Mouse (Mus musculus) testis, adult 2 months (tissue): ENCODE data around the gene Ezr.

Experiments used
- CTCF ChIP-seq: fragments of 200-500 bp; IDR thresholded peaks from 2 replicates; pipeline ENCODE4 v1.5.1; 2012; ENCODE audit warnings: low read depth, mild to moderate bottlenecking, inconsistent platforms, low read length, moderate library complexity; ENCODE audit not compliant: control insufficient read depth, insufficient read depth, insufficient replicate concordance
- POLR2A ChIP-seq: fragments of 200-500 bp; IDR thresholded peaks from 2 replicates; pipeline ENCODE4 v1.6.1; 2012; ENCODE audit warnings: low read depth, mild to moderate bottlenecking, inconsistent platforms, low read length, moderate library complexity; ENCODE audit not compliant: control insufficient read depth

DNA sequence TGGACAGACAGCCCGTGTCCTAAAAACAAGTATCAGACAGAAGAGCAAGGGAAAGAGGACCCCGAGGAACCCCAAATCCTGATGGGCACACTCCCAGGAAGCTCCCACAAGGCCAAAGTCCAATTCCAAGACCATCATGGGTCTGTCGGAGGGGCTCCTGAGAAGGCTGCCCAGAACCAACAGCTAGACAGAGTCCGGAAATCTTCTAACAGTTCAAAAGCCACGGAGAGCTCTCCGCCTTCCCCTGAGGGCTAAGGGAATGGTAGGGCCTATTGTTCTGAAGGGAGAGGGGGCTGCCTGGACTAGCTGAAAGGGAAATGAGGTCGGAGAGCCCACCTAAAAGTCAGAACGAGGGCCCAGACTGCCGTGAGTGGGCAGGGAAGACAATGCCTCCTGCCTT, 38.2 kb downstream of the Ezr start:
- no peak for TF ChIP-seq CTCF
- TF ChIP-seq POLR2A, result no peak
